Comparison of ENCODE assay signal across 12 mouse cellular contexts in genomic region chr13:111903931-111904330, GRCm38 (mm10).
"Had no signal": no experiment of that assay in that cellular context is flagged by ENCODE, and none has a peak within 500 bp of the region (broad histone marks: within the 10 kb centered on the region; RNA-seq: fewer than 3 reads in every experiment).

No protein-coding gene starts in this region.

- H3K4me2 ChIP-seq: intestine, embryonic 15.5 days; kidney, embryonic 15.5 days had no signal

- DNase-seq: kidney, adult 18-20 months; kidney, postnatal 25 days; lung, adult 18-20 months; right cerebral cortex, postnatal 4 days; spleen, adult 18-20 months; thymus, adult 18-20 months; thymus, postnatal 14 days had no signal

- H3K36me3 ChIP-seq: intestine, embryonic 15.5 days; kidney, embryonic 15.5 days; limb, embryonic 10.5 days; neural tube, embryonic 12.5 days had no signal

- H3K27ac ChIP-seq: left cerebral cortex, adult 2 months; limb, embryonic 10.5 days; neural tube, embryonic 12.5 days had no signal

- H3K27me3 ChIP-seq: intestine, embryonic 15.5 days; kidney, embryonic 15.5 days; neural tube, embryonic 12.5 days had no signal

- H3K4me3 ChIP-seq: intestine, embryonic 15.5 days; kidney, embryonic 15.5 days; left cerebral cortex, adult 2 months; neural tube, embryonic 12.5 days had no signal

- H3K9ac ChIP-seq: kidney, embryonic 15.5 days; neural tube, embryonic 12.5 days had no signal

- H3K9me3 ChIP-seq: intestine, embryonic 15.5 days; kidney, embryonic 15.5 days; limb, embryonic 10.5 days; neural tube, embryonic 12.5 days had no signal
